ENCODE assay signal across 32 mouse cellular contexts in the genomic region with DNA sequence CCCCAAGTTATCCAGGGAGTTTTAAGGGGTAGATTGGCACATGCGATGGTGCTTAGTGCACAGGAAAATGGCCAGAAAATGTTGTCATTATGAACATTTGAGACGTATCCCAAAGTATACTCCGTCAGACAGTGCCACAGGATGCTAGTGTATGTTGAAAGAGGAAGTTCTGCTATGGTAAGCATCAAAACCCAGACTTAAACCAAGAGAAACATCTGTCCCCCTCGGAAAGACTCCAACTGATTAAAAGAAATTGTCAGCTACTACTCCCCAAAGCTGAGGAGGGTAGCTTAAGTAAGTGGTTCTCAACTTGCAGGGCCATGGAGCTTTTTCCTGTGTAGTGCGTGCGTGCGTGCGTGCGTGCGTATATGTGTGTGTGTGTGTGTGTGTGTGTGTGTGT. TPM values are rescaled to one million over a fixed set of nuclear protein-coding genes. Genes with fewer than 3 reads are reported as not detected.
"Had no signal": no experiment of that assay in that cellular context is flagged by ENCODE, and none has a peak within 500 bp of the region (broad histone marks: within the 10 kb centered on the region; RNA-seq: fewer than 3 reads in every experiment).

No protein-coding gene starts in this region.

- H3K9me3 ChIP-seq: kidney, embryonic 15.5 days; liver, embryonic 13.5 days; midbrain, embryonic 12.5 days; midbrain, embryonic 15.5 days; neural tube, embryonic 13.5 days had no signal

- H3K27ac ChIP-seq: kidney, embryonic 15.5 days; liver, embryonic 13.5 days; macrophage; midbrain, embryonic 12.5 days; midbrain, embryonic 15.5 days; neural tube, embryonic 13.5 days had no signal

- DNase-seq: kidney, adult 11 months; kidney, adult 8-10 months; kidney, postnatal 14 days; kidney, postnatal 4 days; liver, embryonic 13.5 days; lung, embryonic 14.5 days; retina, postnatal 1 day; right cerebral cortex, postnatal 25 days; spleen, adult 18-20 months; thymus, adult 18-20 months; thymus, postnatal 36 days had no signal

- H3K36me3 ChIP-seq: kidney, embryonic 15.5 days; liver, embryonic 13.5 days; midbrain, embryonic 12.5 days; midbrain, embryonic 15.5 days; neural tube, embryonic 13.5 days had no signal

- H3K4me3 ChIP-seq: myocyte had no signal

RNA-seq across cellular contexts. Expression of gene Olfr545, which starts 12.6 kb away (rescaled TPM):
- total RNA-seq: layer of hippocampus, adult 18-20 months; layer of hippocampus, postnatal 14 days; left cerebral cortex, adult 8-10 months; left cerebral cortex, postnatal 25 days; liver, adult 2 months; megakaryocyte-erythroid progenitor cell, adult 5-6 weeks; monocyte, adult 5-6 weeks; neutrophil, adult 5-6 weeks had no signal
- polyA plus RNA-seq: limb, embryonic 14.5 days; liver, adult 2 months; liver, embryonic 13.5 days; liver, embryonic 16.5 days; lung, embryonic 14.5 days; lung, postnatal 0 days; macrophage; myocyte; testis, adult 2 months; urinary bladder, adult 2 months had no signal

RNA-seq across cellular contexts. Expression of gene Olfr547, which starts 22.6 kb away (rescaled TPM):
- total RNA-seq: layer of hippocampus, adult 18-20 months; layer of hippocampus, postnatal 14 days; left cerebral cortex, adult 8-10 months; left cerebral cortex, postnatal 25 days; liver, adult 2 months; megakaryocyte-erythroid progenitor cell, adult 5-6 weeks; monocyte, adult 5-6 weeks; neutrophil, adult 5-6 weeks had no signal
- polyA plus RNA-seq: kidney, embryonic 15.5 days; limb, embryonic 11.5 days; limb, embryonic 14.5 days; liver, adult 2 months; liver, embryonic 13.5 days; liver, embryonic 16.5 days; lung, embryonic 14.5 days; lung, postnatal 0 days; macrophage; midbrain, embryonic 12.5 days; midbrain, embryonic 15.5 days; myocyte; neural tube, embryonic 13.5 days; stomach, embryonic 16.5 days; testis, adult 2 months; urinary bladder, adult 2 months had no signal

RNA-seq across cellular contexts. Expression of gene Olfr544, which starts 23.8 kb away (rescaled TPM):
- total RNA-seq: layer of hippocampus, adult 18-20 months; layer of hippocampus, postnatal 14 days; left cerebral cortex, adult 8-10 months; left cerebral cortex, postnatal 25 days; liver, adult 2 months; monocyte, adult 5-6 weeks; neutrophil, adult 5-6 weeks had no signal
- polyA plus RNA-seq: liver, adult 2 months; lung, postnatal 0 days; macrophage; myocyte; neural tube, embryonic 13.5 days; testis, adult 2 months; urinary bladder, adult 2 months had no signal

RNA-seq across cellular contexts. Expression of gene Olfr548-ps1, which starts 28.8 kb away (rescaled TPM):
- total RNA-seq: layer of hippocampus, adult 18-20 months; layer of hippocampus, postnatal 14 days; left cerebral cortex, adult 8-10 months; left cerebral cortex, postnatal 25 days; liver, adult 2 months; megakaryocyte-erythroid progenitor cell, adult 5-6 weeks; monocyte, adult 5-6 weeks; neutrophil, adult 5-6 weeks had no signal
- polyA plus RNA-seq: kidney, embryonic 15.5 days; limb, embryonic 11.5 days; limb, embryonic 14.5 days; liver, adult 2 months; liver, embryonic 13.5 days; liver, embryonic 16.5 days; lung, embryonic 14.5 days; lung, postnatal 0 days; macrophage; midbrain, embryonic 12.5 days; midbrain, embryonic 15.5 days; myocyte; neural tube, embryonic 13.5 days; stomach, embryonic 16.5 days; testis, adult 2 months; urinary bladder, adult 2 months had no signal

RNA-seq across cellular contexts. Expression of gene Olfr543, which starts 30.4 kb away (rescaled TPM):
- total RNA-seq: layer of hippocampus, adult 18-20 months; layer of hippocampus, postnatal 14 days; left cerebral cortex, adult 8-10 months; left cerebral cortex, postnatal 25 days; liver, adult 2 months; monocyte, adult 5-6 weeks; neutrophil, adult 5-6 weeks had no signal
- polyA plus RNA-seq: liver, adult 2 months; lung, postnatal 0 days; macrophage; myocyte; testis, adult 2 months; urinary bladder, adult 2 months had no signal
